Mouse (Mus musculus) c-Kit-positive CD71-negative TER-119-negative erythroid progenitor cells, embryonic 14.5 days (primary cell): ENCODE data around the gene H2-D1.
A peak's percentile ranks its signal among the peaks of the same experiment; 100 is the strongest.
"Not testable (repeated sequence)": the region's sequence is repeated elsewhere in the genome, so short reads cannot be mapped to it uniquely, and the experiment has no call there.

ENCODE experiments used
- DNase-seq: peaks from one replicate; pipeline ENCODE4 v3.0.0-alpha.2; 2013; ENCODE audit warnings: low read depth

The H2-D1 gene

DNA sequence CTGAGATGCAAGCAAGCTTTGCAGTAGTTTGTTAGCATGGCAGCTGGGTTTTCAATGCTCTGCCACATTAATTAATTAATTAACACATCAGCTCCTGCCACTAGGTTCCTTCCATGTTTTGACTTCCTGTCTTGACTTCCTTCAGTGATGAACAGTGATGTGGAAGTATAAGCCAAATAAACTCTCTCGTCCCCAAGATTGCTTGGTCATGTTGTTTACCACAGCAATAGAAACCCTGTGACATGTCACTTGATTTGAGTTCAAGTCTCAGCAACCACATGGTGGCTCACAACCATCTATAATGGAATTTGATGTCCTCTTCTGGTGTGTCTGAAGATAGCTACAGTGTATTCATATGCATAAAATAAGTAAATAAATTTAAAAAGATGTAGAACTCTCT, 5.2 kb upstream of the H2-D1 start:
- no peak for DNase-seq

DNA sequence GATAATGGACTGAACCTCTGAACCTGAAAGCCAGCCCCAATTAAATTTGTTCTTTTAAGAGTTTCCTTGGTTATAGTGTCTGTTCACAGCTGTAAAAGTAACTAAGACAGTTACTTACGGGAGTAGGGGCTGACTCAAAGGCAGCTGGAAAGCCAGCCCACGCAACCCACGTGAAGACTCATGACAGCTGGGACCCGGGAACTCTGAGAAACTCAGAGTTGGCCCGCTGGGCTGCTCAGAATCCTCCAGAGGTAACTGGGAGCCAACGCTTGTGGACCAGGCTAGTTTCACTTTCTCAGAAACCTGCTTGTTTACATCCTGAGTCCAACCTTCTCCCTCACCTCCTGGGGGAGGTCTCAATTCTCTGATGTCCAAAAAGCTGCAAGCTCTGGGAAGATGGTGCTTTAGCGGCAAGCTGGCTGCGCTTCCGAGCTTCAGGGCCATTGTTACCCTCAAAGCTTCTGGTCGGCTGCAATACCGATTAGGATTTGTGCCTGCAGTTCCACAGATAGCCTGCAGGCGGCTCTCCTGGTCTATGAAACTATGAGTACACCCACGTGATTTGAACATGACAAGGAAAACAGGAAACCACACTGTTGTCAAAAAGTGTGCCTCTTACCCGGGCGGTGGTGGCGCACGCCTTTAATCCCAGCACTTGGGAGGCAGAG, 4.6 kb upstream of the H2-D1 start:
- DNase-seq: peak; percentile 96

DNA sequence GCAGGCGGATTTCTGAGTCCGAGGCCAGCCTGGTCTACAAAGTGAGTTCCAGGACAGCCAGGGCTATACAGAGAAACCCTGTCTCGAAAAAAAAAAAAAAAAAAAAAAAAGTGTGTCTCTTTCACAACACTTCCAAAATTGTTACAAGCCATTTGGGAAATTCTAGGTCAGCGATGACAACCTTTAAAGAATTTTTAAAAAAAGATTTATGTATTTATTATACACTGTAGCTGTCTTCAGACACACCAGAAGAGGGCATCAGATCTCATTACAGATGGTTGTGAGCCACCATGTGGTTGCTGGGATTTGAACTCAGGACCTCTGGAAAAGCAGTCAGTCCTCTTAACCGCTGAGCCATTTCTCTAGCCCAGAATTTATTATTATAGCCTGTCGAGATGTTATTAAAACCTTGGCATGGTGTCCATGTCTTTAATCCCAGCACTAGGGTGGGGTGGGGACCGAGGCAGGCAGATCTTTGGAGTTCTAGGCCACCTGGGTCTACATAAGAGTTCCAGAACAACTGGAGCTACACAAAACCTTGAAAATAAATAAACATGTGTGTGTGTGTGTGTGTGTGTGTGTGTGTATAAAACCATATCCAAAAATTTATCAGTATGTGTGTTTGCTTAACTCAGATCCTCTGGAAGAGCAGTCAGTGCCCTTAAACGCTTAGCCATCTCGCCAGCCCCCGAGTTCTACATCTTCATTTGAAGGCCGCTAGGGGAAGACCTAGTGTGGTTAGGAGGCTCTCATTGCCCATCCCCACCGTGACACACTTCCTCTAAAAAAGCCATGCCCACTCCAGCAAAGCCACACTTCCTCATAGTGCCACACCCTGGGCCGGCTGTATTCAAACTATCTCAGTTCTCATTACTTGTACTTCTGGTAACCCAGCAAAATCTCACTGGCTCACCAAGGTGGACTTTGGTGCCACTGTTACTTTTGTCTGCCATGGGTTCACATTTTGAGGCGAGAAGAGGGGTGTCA, 3.7 kb upstream of the H2-D1 start:
- DNase-seq: peak; percentile 86

DNA sequence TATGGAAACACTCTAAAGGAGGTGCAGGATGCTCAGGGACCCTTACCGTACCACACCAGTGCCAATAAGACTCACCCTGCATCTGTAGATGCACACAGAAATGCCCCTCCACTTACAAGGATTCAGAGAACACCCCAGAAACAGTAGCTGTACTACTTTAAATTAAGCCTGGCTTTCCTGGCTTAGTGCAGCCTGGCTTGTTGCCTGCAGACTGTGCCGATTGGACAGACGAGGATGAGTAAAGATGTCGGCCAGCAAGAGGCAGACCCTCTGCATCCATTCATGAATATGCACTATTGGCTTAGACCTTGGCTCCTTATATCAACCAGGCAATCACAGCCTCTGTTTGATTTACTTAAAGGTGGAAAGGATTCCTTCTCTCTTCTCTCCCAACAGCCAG, 2.9 kb upstream of the H2-D1 start:
- no peak for DNase-seq

DNA sequence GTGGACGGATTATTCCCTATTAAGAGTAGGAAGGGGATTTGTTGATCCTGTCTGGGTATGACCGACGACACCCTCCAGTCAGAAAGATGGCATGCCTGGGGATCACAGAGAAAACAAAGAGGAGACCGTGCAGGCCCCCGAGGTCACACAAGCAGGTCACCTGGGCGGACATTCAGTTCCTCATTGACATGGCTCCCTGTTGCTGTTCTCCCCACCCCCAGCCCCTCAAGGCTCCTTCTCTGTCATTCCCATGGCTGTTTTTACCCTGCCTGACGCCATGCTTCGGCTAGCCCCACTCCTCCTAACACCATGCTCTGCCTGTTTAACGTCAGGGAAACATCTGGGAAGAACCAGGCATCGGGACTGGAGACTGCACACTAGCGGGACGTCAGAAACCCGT, 879 bp upstream of the H2-D1 start:
- no peak for DNase-seq

DNA sequence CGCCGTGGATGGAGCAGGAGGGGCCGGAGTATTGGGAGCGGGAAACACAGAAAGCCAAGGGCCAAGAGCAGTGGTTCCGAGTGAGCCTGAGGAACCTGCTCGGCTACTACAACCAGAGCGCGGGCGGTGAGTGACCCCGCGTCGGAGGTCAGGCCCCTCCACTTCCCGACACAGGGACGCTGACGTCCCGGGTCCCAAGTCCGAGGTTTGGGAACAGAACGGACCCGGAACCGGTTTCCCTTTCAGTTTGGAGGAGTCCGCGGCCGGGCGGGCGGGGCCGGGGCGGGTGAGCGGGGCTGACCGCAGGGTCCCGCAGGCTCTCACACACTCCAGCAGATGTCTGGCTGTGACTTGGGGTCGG, 973 bp downstream of the H2-D1 start:
- no peak for DNase-seq

DNA sequence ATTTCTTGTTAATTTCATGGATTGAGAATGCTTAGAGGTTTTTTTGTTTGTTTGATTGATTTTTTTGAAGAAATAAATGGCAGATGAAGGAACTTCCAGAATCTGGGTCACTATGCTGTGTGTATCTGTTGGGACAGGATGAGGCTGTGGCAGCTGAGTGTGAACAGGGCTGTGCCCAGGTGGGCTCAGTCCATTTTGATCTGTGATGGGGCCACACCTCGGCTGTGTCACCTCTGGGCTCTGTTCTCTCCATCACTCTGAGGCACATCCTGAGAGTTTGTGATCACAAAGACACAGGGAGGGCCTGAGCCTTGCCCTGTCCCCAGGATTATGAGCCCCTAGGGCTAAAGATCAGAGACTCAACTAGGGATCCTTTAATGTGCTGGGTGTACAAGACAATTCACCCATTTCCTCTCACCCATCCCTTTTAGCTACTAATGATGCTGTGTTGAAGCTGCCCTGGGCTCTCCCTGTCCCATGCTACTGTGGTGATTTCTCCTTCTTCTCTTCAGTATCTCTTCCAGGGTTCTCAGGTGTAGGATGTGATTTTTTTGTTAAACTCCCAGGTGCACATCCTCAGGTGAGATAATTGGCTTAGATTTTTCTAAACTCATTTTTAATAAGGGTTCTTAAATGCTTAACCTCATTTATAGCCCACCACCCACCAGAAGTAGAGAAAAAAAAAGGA, 5.0 kb downstream of the H2-D1 start:
- no peak for DNase-seq

DNA sequence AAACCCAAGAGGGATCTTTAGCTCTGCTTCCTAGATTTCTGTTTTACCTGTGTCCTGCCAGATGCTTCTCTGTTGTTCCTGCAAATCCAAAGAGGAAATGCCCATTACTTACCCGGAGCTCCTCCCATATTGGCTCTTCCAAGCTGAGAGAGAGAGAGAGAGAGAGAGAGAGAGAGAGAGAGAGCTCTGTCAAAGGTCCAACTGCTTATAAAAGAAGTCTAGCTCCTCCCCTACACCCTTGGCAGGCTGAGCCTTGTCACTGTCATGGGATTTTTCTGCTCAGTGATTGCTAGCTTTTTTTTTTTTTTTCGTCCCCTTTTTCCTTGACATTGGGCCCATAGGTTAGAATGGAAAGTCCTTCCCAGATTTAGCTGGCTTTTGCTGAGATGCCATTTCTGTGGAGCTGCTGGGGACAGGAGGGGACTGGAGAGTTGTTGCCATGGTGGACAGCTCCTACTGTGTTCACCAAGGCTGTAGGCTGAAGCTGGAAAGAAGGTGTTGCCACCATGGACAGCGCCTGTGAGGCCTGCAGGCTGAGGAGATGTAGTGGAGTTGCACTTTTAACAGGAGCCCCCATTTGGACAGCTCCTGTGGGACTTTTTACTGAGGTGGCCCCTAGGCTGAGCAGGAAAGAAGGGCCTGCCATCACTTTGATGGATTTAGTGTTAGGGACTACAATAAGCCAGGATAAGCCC, 7.3 kb downstream of the H2-D1 start:
- DNase-seq: peak; percentile 61

DNA sequence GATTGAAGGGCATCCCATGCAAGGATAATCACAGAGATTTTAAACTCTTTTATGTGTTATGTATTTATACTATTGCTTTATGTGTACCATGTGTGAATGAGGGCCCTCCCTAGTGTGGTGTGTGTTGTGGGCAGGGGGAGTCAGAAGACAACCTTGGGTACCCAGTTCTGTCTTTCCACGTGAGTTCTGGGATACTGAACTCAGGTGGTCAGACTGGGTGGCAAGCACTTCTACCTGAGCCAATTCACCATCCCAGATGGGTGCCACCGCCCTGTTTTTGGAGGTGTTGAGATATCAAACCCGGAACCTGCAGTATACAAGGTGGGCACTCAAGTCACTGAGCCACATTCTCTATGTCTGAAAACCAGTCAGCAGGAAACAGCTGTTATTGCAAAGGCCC, 9.7 kb downstream of the H2-D1 start:
- DNase-seq: no peak

DNA sequence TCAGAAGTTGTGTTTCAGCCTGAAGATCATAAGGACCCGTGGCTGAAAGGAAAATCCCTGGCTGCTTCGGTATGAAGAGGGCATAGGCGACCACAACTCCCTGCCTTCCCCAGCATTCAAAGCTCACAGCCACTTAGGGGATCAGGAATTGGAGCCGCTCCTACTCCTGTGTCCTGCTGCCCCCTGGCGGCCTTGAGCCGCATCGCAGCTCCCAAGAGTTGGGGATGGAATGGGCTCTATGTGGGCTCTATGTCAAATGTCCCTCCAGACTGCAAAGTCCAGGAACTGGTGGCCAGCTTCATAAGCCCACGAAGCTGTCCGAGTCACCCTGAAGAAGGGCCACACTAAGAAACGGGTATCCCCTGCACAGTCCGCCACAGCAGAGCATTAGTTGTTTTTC, 12.2 kb downstream of the H2-D1 start:
- peak; percentile 79 for DNase-seq

DNA sequence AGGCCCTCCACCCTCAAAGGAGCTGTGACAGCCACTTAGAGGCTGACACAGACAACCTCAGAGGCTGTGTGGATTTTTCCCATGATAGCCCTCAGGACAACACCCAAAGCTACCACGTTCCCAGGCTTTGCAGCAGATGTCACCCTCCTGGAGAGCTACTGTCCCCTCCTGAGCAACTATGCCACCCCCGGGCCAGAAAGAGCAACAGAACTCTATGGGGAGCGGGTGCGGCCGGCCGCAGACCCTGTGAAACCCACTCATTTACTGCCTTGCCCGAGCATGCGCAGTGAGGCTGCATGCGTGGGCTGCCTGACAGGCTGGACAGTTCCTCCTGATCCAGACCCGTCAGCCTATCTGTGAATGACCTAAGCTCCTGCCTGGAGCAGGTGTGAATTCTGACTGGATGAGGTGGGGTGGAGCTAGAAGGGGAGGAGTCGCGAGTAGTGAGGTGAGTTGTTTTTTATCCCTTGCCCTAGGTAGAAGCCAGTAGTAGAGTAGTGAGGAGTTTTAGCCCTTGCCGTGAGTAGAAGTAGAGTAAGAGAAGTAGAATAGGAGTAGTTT, 13.9 kb downstream of the H2-D1 start:
- DNase-seq: no peak

DNA sequence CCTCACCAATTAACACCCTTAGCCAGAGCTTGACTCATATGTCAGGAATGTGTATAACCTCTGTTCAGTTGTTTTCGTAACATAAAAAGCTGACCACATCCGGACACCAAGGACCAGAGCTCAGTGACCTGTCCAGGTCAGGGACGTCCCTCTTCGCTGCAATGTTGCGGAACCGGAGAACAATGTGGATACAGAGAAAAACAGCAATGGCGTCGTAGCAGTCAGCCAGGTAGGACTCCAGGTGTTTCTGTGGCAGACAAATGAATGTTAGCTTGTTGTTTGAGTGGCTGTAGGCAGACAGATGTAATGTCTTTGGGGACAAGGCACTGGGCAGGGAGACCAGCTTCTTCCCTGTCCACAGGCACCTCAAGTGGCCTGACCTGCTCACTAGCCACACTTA, 15.5 kb downstream of the H2-D1 start:
- no peak for DNase-seq

DNA sequence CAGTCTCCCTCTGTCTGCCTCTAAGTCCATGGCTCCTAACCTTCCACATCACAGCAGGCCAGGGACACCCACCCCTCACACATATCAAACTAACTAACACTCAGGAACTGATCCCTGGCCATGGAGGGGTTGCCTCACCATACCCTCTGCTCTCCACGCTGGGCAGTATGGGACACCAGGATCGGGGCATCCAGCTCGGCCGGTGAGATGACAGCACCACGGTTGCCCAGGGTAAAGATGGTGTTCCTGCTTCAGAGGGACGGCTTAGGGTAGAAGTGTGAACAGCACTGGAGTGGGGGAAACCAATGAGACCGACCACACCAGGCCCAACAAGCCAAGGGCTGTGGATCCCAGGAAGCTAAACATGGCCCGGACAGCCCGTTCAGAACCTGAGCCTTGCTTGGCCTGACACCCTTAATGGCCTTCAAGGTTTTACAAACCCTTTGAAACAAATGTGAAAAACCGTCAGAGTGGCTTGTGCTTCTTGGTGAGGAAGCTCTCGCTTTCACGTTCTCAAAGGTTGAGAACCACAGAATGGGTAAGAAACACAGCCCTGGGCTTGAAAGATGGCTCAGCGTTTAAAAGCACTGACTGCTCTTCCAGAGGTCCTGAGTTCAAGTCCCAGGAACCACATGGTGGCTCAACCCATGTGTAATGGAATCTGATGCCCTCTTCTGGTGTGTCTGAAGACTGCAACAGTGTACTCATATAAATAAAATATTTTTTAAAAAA, 16.6 kb downstream of the H2-D1 start:
- no peak for DNase-seq

DNA sequence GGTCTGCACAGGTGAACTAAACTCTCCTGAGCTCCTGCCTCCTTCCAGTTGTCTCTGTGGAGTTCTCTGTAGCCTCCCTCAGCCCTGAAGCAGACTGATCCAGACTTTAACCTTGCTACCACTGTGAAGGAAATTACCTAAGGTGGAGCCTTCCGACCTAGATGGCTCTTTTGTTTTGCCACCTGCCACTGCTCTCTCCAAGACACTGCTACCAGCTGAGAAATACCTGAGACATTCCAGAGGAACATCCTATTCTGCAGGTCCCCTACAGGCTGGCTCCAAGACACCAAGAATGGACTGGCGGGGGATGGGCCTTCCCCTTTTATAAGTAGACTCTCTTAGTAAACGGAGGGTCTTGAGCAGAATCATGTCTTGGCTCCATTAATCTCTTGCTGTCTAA, 17.7 kb downstream of the H2-D1 start:
- no peak for DNase-seq

DNA sequence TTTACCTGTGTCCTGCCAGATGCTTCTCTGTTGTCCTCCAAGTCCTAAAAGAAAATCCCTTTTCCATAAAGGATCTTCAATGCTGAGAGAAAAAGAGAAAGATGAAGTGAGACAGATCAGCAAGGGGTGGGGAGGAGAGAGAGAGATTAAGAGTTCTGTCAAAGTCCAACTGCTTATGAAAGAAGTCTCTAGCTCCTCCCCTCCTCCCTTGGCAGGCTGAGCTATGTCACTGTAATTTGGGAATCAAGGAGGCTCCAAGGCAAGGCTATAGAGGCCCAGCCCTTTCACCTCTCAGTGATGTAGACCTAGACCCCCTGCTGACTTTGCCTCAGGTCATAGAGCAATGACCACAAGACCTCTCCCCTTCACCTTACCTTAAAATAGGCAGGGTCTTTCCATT, 22.9 kb downstream of the H2-D1 start:
- no peak for DNase-seq

DNA sequence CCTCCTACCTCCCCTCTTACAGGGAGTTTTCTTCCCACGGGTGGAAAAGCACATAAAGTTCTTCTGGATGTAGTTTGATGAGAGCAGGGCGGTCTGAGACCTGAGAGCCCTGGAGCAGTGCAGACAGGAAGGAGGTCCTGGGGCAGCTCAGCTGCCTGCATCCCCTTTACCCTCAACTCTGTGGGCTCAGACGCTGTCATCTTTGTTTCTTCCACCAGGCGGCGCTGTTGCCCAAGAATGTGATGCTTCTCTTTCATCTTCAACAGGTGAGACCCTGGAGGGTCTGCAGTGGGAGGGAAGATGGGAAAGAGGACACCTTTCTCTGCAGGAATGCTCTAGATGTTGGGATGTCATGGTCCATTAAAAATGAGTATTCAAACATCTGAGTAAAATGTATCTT, 33.3 kb downstream of the H2-D1 start:
- DNase-seq: peak; percentile 64

DNA sequence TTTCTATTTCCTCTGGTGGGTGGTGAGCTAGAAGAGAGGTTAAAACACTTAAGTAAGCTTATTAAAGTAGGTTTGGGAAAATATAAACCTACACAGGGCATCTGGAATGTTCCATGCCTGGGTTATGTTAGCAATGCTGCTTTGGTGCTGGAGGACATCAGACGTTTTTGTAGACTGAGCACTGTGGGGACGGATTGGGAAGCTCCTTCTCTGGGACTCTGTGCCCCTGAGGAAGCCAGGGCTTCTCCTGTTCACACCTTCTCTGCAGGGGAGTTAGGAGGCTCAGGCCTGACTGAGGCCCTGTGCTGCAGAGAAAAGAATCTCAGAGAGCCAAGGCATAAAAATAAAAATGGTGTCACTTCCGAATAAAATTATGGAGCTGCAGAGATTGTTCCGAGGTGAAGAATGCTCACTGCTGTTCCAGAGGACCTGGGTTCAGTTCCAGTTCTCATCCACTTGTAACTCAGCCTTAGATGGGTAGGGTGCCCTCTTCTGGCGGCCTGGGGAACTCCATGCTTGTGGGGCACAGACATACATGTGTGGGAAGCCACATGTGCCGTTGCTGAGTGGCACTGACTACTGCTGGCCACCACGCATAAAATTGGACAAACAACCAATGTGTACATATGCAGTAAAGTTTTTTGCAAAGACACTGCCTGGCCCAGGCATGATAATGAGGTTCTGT, 37.9 kb downstream of the H2-D1 start:
- DNase-seq: not testable (repeated sequence)

DNA sequence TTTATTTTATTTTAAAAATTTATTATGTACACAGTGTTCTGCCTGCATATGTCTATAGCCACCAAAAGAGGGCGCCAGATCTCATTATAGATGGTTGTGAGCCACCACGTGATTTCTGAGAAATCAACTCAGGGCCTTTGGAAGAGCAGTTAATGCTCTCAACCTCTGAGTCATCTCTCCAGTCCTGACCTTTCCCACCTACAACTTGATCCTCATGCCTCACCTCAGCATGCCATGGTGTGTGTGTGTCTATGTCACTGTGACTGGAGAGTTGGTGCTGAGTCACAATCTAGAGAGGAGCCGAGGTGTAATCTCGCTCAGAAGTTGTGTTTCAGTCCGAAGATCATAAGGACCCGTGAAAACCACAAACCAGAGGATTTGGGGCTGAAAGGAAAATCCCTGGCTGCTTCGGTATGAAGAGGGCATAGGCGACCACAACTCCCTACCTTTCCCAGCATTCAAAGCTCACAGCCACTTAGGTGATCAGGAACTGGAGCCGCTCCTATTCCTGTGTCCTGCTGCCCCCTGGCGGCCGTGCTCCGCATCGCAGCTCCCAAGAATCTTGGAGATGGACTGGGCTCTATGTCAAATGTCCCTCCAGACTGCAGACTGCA, 39.2 kb downstream of the H2-D1 start:
- DNase-seq: peak; percentile 74

DNA sequence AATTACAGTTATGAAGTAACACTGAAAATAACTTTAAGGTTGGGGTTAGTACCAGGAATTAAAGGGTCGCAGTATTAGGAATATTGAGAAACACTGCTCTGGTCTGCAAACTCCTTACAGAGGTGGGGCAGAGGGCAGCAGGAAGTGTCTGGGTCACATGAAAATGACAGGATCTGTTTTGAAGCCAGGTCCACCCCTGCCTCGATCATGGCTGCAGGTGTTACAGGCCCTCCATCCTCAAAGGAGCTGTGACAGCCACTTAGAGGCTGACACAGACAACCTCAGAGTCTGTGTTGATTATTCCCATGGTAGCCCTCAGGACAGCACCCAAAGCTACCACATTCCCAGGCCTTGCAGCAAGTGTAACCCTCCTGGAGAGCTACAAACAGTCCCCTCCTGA, 40.7 kb downstream of the H2-D1 start:
- DNase-seq: no peak

DNA sequence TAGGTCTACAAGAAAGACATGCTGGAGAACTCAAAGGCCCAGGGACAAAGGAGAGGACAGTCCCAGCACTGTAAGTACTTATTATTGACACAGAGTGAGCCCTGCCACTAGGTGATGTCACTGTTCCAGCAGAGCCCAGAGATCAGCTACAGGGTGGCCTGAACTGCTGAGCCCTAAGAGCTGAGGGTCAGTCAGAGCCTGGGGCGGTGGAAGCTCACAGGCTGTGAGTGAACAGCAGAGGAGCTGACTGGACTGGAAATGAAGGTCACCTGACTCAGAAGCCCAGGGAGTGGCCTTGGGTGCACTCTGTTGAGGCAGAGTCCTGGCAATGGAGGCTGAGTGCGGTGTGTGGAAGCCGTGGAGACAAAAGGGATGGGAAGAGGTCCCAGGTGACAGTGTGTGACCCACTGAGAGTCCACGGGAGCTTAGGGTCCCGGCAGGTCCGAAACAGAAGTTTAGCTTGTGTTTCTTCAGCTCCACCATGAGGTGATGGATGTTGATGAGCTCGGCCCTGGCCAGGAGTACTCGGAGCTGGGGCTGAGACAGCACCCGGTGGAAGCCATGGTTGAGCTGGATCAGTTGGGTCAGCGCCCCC, 41.3 kb downstream of the H2-D1 start:
- DNase-seq: no peak
